Mouse (Mus musculus) bone marrow, adult 2 months (tissue): Measurements from ENCODE around the gene Cpne5. TPM values are rescaled to one million over a fixed set of nuclear protein-coding genes. Genes with fewer than 3 reads are reported as not detected.
A peak's percentile ranks its signal among the peaks of the same experiment; 100 is the strongest.

Experiments used
- H3K27ac ChIP-seq: fragments of 200-500 bp; 2 replicates; pipeline ENCODE4 v1.5.1; 2012; ENCODE audit warnings: low read depth, mild to moderate bottlenecking, control low read depth, inconsistent platforms, low read length; ENCODE audit not compliant: control insufficient read depth, poor library complexity, insufficient read depth
- H3K4me1 ChIP-seq: fragments of 200-500 bp; 2 replicates; pipeline ENCODE4 v1.6.1; 2011; ENCODE audit warnings: low read length; ENCODE audit not compliant: control insufficient read depth, insufficient read depth
- H3K4me3 ChIP-seq: fragments of 200-500 bp; replicated peaks from 2 replicates; pipeline ENCODE3; 2011; ENCODE audit warnings: mild to moderate bottlenecking, low read depth, low read length, control low read depth; ENCODE audit not compliant: control insufficient read depth
- CTCF ChIP-seq: fragments of 200-500 bp; IDR thresholded peaks from 2 replicates; pipeline ENCODE4 v1.5.1; 2011; ENCODE audit warnings: low read length, control low read depth; ENCODE audit not compliant: control insufficient read depth, insufficient read depth
- POLR2A ChIP-seq: fragments of 200-500 bp; IDR thresholded peaks from 2 replicates; pipeline ENCODE4 v1.6.1; 2011; ENCODE audit warnings: low read depth, mild to moderate bottlenecking, control low read depth, low read length, borderline replicate concordance; ENCODE audit not compliant: control insufficient read depth
- WGBS: fragments of 180-500 bp; shearing (Covaris S2); methylation state at CpG from one replicate; pipeline ENCODE4 v1.1.7; 2018; 5-methylcytosine and 5-hydroxymethylcytosine counted together
- polyA plus RNA-seq: library from polyadenylated mRNA; stranded (reverse); fragments of >200 nt; gene quantifications from 2 replicates; pipeline ENCODE4 v1.2.4, GENCODE M21; 2011; ENCODE audit warnings: low replicate concordance; ENCODE audit not compliant: missing spikeins, insufficient read depth, insufficient read length

Gene Cpne5
- polyA plus RNA-seq, 1 experiment, result 0.50 TPM

- 75% methylated on average over 4 of the region's 4 CpGs for WGBS
- no peak for TF ChIP-seq CTCF
- no peak for TF ChIP-seq POLR2A
- H3K4me1 ChIP-seq, result peaks cover 21% of the 10 kb centered on the region
- H3K4me3 ChIP-seq, result no peak overlapping the region
- H3K27ac ChIP-seq, result peak overlapping the region; percentile 16; the same call in 1 of the 2 replicates
Measured at GRCm38 (mm10) chr17:29168438-29168837, 69.5 kb downstream of the Cpne5 start.

- TF ChIP-seq POLR2A (no peak), CTCF (no peak)
- H3K4me1 ChIP-seq, result peaks cover 26% of the 10 kb centered on the region
- WGBS, result 43% methylated on average over 6 of the region's 6 CpGs
- no peak overlapping the region for H3K4me3 ChIP-seq
- H3K27ac ChIP-seq, result peak overlapping the region; percentile 65
Measured at GRCm38 (mm10) chr17:29167371-29167770, 70.6 kb downstream of the Cpne5 start.

GRCm38 (mm10) chr17:29165967-29166578, 71.9 kb downstream of the Cpne5 start:
- Histone ChIP-seq H3K27ac (peak overlapping the region; percentile 52; the same call in 1 of the 2 replicates), H3K4me1 (peaks cover 23% of the 10 kb centered on the region)
- WGBS, result 46% methylated on average over 8 of the region's 8 CpGs

GRCm38 (mm10) chr17:29165452-29165851, 72.5 kb downstream of the Cpne5 start:
- TF ChIP-seq CTCF (no peak), POLR2A (no peak)
- Histone ChIP-seq H3K4me1 (peaks cover 22% of the 10 kb centered on the region), H3K4me3 (no peak overlapping the region), H3K27ac (no peak overlapping the region)
- 48% methylated on average over 6 of the region's 6 CpGs for WGBS

More at GRCm38 (mm10) chr17:29165967-29166578, 71.9 kb downstream of the Cpne5 start:
- TF ChIP-seq CTCF (no peak), POLR2A (no peak)
- H3K4me3 ChIP-seq, result no peak overlapping the region

- Histone ChIP-seq H3K4me3 (no peak overlapping the region), H3K27ac (peak overlapping the region; percentile 36), H3K4me1 (peaks cover 19% of the 10 kb centered on the region)
- TF ChIP-seq POLR2A (peak; percentile 36; the same call in 1 of the 2 replicates), CTCF (no peak)
- WGBS, result 4% methylated on average over 17 of the region's 17 CpGs
Measured at GRCm38 (mm10) chr17:29164469-29165111, 73.4 kb downstream of the Cpne5 start.

DNA sequence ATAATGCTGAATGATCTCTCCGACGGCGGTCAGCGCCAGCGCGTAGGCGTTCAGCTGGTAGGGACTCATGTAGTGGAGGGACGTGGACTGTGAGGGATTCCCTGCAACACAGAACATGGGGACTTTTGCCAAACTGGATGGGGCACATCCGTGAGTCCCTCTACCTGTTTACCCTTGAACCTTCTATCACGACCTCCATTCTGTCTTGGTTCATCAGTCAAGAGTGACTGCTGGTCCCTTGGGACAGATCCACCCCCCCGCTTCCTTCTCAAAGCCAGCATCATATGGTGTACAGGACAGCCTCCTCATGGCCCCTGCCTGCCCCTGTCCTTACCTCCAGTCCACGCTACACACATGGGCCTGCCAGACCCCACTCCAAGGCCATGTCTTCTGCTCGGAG, 75.6 kb downstream of the Cpne5 start:
- peaks cover 16% of the 10 kb centered on the region for H3K4me1 ChIP-seq
- H3K4me3 ChIP-seq, result no peak overlapping the region
- peak overlapping the region; percentile 49; the same call in 1 of the 2 replicates for H3K27ac ChIP-seq
- WGBS, result 78% methylated on average over 13 of the region's 13 CpGs
- TF ChIP-seq POLR2A, result no peak
- no peak for TF ChIP-seq CTCF

GRCm38 (mm10) chr17:29159743-29160455, 78.1 kb downstream of the Cpne5 start:
- Histone ChIP-seq H3K27ac (no peak overlapping the region), H3K4me3 (no peak overlapping the region), H3K4me1 (peaks cover 13% of the 10 kb centered on the region)
- WGBS, result 83% methylated on average over 16 of the region's 16 CpGs
- TF ChIP-seq CTCF, result no peak
- TF ChIP-seq POLR2A, result no peak

GRCm38 (mm10) chr17:29159320-29159719, 78.6 kb downstream of the Cpne5 start:
- no peak for TF ChIP-seq CTCF
- no peak for TF ChIP-seq POLR2A
- 91% methylated on average over 5 of the region's 5 CpGs for WGBS
- Histone ChIP-seq H3K4me3 (no peak overlapping the region), H3K4me1 (peaks cover 8% of the 10 kb centered on the region), H3K27ac (no peak overlapping the region)
